Mouse (Mus musculus) erythroblast, embryonic 14.5 days (primary cell): ENCODE measurements around the gene Rasal3. TPM values are rescaled to one million over a fixed set of nuclear protein-coding genes. Genes with fewer than 3 reads are reported as not detected.

Experiments
- H3K27me3 ChIP-seq: 2 replicates; pipeline ENCODE4 v1.6.1; 2012; ENCODE audit warnings: inconsistent platforms; ENCODE audit not compliant: control insufficient read depth
- H3K36me3 ChIP-seq: 2 replicates; pipeline ENCODE4 v1.6.1; 2012; ENCODE audit warnings: mild to moderate bottlenecking, inconsistent platforms; ENCODE audit not compliant: control insufficient read depth
- H3K4me1 ChIP-seq: 2 replicates; pipeline ENCODE4 v1.6.1; 2012; ENCODE audit warnings: inconsistent platforms; ENCODE audit not compliant: control insufficient read depth
- H3K4me3 ChIP-seq: replicated peaks from 2 replicates; pipeline ENCODE3; 2012; ENCODE audit warnings: moderate library complexity, mild to moderate bottlenecking, inconsistent platforms
- H3K9me3 ChIP-seq: 2 replicates; pipeline ENCODE4 v1.6.1; 2012; ENCODE audit warnings: low read length, inconsistent platforms, mixed read lengths; ENCODE audit not compliant: control insufficient read depth
- GATA1 ChIP-seq: IDR thresholded peaks from 2 replicates; pipeline ENCODE4 v1.6.1; 2012; ENCODE audit warnings: low read length, inconsistent platforms, mixed read lengths
- TAL1 ChIP-seq: IDR thresholded peaks from 3 replicates; pipeline ENCODE4 v1.6.1; 2012; ENCODE audit warnings: low read length, inconsistent platforms, mixed read lengths
- polyA plus RNA-seq: library from polyadenylated mRNA; stranded (reverse); fragments of >175 nt; gene quantifications from 2 replicates; pipeline ENCODE4 v1.2.3, GENCODE M21; 2012

The Rasal3 gene
- polyA plus RNA-seq, 1 experiment = 0.17 TPM

DNA sequence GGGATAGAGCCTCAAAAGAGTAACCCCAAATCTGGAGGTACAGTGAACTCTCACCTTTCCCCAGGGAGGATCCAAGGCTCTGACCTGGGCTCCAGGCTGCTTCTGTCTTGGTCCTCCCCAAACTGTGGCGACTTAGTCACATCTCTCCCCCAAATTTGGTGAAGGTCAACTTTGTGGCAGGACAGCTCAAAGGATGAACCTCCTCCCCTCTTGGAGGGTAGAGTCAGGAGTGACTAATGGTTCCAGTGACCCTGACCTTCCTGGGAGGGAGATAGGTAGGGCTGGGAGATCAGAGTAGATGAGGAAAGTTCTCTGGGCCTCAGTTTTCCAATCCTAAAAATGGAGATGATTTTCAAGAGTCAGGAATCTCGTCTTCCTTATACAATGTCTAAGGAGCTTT is 24.6 kb downstream of the Rasal3 start:
- Histone ChIP-seq H3K4me1 (peaks cover 19% of the 10 kb centered on the region), H3K36me3 (peaks cover 13% of the 10 kb centered on the region), H3K9me3 (no peaks in the 10 kb centered on the region), H3K4me3 (no peak overlapping the region), H3K27me3 (no peaks in the 10 kb centered on the region)
- TF ChIP-seq TAL1 (no peak), GATA1 (no peak)

DNA sequence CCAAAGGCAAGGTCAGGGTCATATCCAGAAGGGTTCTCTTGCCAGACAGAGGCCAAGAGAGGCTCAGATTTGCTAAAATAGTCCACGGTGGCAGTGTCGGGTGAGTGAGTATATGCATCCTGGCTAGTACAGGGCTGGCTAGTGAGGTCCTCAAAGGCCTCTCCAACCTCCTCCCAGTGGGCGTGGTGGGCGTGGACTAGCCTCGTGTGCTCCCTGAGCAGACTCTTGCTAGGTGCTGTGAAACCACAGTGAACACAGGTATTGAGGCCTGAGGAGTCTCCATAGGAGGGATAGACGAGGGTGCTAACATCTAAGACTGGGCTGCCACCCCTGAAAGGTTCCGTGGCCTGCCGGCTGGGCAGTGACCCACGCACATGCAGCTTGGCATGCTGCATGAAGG is 26.2 kb downstream of the Rasal3 start:
- Histone ChIP-seq H3K27me3 (no peaks in the 10 kb centered on the region), H3K4me1 (peaks cover 19% of the 10 kb centered on the region), H3K36me3 (peaks cover 11% of the 10 kb centered on the region), H3K9me3 (no peaks in the 10 kb centered on the region), H3K4me3 (no peak overlapping the region)
- TF ChIP-seq GATA1 (no peak), TAL1 (no peak)

- TF ChIP-seq TAL1 (no peak), GATA1 (no peak)
- Histone ChIP-seq H3K4me3 (no peak overlapping the region), H3K27me3 (no peaks in the 10 kb centered on the region), H3K4me1 (peaks cover 19% of the 10 kb centered on the region), H3K9me3 (no peaks in the 10 kb centered on the region), H3K36me3 (peaks cover 11% of the 10 kb centered on the region)
Measured at GRCm38 (mm10) chr17:32376475-32376874, 26.9 kb downstream of the Rasal3 start.

- TF ChIP-seq TAL1 = no peak
- no peak for TF ChIP-seq GATA1
- Histone ChIP-seq H3K36me3 (peaks cover 6% of the 10 kb centered on the region), H3K4me3 (no peak overlapping the region), H3K27me3 (no peaks in the 10 kb centered on the region), H3K9me3 (no peaks in the 10 kb centered on the region), H3K4me1 (peaks cover 22% of the 10 kb centered on the region)
Measured at GRCm38 (mm10) chr17:32368991-32369578, 34.3 kb downstream of the Rasal3 start.

GRCm38 (mm10) chr17:32367706-32368105 is 35.7 kb downstream of the Rasal3 start:
- Histone ChIP-seq H3K4me3 (no peak overlapping the region), H3K9me3 (no peaks in the 10 kb centered on the region), H3K27me3 (no peaks in the 10 kb centered on the region), H3K36me3 (peaks cover 9% of the 10 kb centered on the region), H3K4me1 (peaks cover 34% of the 10 kb centered on the region)
- TF ChIP-seq TAL1 (no peak), GATA1 (no peak)

GRCm38 (mm10) chr17:32365296-32365695 is 38.1 kb downstream of the Rasal3 start:
- H3K4me1 ChIP-seq = peaks cover 46% of the 10 kb centered on the region
- no peaks in the 10 kb centered on the region for H3K27me3 ChIP-seq
- peak overlapping the region; percentile 77 for H3K4me3 ChIP-seq
- H3K36me3 ChIP-seq = peaks cover 33% of the 10 kb centered on the region
- no peaks in the 10 kb centered on the region for H3K9me3 ChIP-seq
- TF ChIP-seq TAL1 (no peak), GATA1 (no peak)

DNA sequence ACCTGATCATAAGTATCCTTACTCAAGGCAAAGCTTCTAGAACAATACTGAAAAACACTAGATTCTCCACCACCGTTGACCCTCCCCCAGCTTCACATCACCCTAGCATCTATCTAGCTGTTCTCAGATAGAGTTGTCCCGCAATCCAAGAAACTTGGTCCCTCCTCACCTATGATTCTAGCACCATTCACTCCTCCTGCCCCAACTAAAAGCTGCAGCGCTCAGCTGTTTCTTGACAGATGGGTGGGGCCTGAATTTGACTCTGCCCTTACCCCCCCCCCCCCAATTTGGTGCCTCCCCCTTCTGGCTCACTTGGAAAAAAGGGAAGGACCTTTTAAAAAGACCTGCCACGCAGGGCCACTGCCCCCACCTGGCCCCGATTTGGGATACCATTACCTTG is 38.5 kb downstream of the Rasal3 start:
- no peaks in the 10 kb centered on the region for H3K27me3 ChIP-seq
- TF ChIP-seq TAL1 = no peak
- no peak for TF ChIP-seq GATA1
- H3K9me3 ChIP-seq = no peaks in the 10 kb centered on the region
- H3K4me3 ChIP-seq = peak overlapping the region; percentile 77
- peaks cover 46% of the 10 kb centered on the region for H3K4me1 ChIP-seq
- H3K36me3 ChIP-seq = peaks cover 38% of the 10 kb centered on the region

- Histone ChIP-seq H3K9me3 (no peaks in the 10 kb centered on the region), H3K4me3 (peak overlapping the region; percentile 77), H3K27me3 (no peaks in the 10 kb centered on the region), H3K36me3 (peaks cover 43% of the 10 kb centered on the region), H3K4me1 (peaks cover 46% of the 10 kb centered on the region)
- no peak for TF ChIP-seq TAL1
- no peak for TF ChIP-seq GATA1
Measured at GRCm38 (mm10) chr17:32364331-32364730, 39.1 kb downstream of the Rasal3 start.

GRCm38 (mm10) chr17:32363821-32364301 is 39.5 kb downstream of the Rasal3 start:
- H3K4me3 ChIP-seq = peak overlapping the region; percentile 77
- TF ChIP-seq TAL1 (no peak), GATA1 (no peak)
- peaks cover 48% of the 10 kb centered on the region for H3K36me3 ChIP-seq
- no peaks in the 10 kb centered on the region for H3K9me3 ChIP-seq
- peaks cover 47% of the 10 kb centered on the region for H3K4me1 ChIP-seq
- H3K27me3 ChIP-seq = no peaks in the 10 kb centered on the region

GRCm38 (mm10) chr17:32362686-32363085 is 40.7 kb downstream of the Rasal3 start:
- TF ChIP-seq GATA1 = no peak
- no peak for TF ChIP-seq TAL1
- H3K9me3 ChIP-seq = no peaks in the 10 kb centered on the region
- peaks cover 44% of the 10 kb centered on the region for H3K4me1 ChIP-seq
- peak overlapping the region; percentile 77 for H3K4me3 ChIP-seq
- H3K27me3 ChIP-seq = no peaks in the 10 kb centered on the region
- H3K36me3 ChIP-seq = peaks cover 55% of the 10 kb centered on the region
